Mouse (Mus musculus) kidney, adult 18-20 months (tissue): ENCODE measurements around the gene Churc1.

ENCODE experiments used
- DNase-seq: peaks from one replicate; pipeline ENCODE4 v3.0.0; 2021

Churc1 gene

DNA sequence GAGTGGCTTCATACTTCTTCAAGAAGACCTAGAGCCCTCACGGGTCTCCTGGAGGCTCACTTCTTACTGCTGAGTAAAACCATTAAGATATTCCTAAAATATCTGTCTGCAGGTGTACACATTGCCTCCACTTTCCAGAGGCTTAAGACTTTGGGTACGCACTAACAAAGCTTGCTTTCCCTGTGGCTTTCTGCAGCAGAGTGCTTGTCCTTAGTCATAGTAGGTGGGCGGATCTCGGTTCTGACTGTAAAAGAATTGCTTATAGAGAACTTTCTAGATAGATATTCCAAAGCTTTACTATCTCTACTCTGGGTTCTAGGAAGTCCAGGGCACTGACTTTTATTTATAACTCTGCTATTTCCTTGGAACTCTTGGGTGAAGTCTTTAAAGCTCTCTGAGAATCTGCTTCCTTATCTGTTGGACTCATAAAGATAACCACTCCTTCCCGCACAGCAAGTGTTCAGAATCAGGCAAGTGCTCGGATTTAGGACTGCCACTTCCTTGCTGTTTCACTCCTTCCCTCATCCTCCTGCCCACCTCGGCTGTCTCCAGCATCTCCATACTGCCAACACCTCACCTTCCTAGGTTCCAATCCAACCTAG, 31.7 kb downstream of the Churc1 start:
- DNase-seq, result no peak

DNA sequence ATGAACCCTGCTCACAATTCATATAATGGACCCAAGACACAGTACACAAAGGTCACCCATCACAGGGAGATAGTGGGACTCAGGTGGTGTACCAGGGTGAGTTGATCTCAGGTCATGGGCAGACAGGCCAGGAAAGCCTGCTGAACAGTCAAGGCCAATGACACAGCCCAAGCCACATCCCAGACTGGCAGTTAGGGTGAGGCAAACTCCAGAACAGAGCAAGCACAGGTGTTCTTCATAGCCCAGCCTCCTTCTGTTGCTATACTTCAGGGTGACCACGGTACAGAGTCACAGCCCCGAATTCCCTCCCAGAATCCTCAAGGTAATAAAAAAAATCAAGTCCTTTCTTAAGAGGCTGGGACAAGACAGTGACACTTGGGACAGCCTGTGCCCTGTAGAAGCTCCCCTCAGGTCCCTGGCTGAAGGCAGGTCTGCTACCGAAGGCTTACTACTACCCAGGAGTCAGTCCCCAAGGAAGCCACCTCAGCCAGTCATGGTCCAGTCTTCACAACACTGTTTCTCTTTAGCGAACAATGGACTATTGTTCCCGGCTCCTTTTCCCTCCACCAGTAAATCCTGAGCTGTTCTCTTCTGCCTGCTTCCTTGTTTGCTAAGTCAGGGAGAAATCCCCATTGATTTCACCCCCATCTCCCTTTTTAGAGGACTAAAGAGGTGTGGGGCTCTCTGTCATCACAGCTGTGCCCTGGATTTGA, 32.8 kb downstream of the Churc1 start:
- no peak for DNase-seq

DNA sequence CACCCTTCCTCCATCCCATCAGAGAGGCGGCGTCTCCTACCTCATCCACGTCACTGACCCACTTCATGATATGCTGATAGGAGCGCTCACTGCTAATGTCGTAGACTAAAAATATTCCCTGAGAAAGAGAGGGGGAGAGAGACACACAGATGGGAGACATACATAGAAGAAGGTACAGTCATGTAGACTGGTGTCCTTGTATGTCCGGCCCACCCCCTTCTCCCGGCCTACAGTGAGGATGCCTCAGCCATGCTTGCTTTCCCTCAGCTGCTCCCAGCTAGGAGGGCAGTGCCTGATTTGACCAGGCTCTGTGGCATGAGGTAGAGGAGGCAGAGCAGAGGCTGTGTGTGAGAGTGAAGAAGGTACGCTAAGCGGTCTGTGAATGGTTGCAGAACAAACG, 37.7 kb downstream of the Churc1 start:
- no peak for DNase-seq

DNA sequence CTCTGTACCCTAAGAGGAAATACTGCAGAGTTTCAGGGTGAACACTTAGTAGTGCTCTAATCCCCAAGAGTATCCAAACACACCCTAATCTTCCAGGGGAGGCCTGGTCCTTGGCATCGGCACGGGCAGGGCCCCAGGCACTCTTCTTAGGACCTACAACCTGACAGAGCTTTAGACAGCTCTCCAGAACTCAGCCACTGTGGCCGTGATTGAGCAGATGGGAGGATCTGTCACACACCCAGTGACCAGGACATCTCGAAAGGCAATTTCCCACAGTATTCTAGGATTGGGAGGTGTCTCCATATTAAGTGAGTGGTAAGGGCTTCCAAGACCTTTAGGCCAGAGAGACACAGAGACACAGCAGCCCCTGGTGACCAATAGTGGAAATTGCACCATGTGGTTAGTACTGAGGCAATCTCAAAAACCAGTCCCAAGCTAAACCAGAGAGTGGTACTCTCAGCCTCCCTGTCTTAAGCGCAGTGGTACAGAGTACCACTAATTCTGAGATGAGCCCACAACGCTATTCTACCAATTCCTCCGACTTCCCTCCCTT, 38.4 kb downstream of the Churc1 start:
- DNase-seq, result peak; percentile 66

DNA sequence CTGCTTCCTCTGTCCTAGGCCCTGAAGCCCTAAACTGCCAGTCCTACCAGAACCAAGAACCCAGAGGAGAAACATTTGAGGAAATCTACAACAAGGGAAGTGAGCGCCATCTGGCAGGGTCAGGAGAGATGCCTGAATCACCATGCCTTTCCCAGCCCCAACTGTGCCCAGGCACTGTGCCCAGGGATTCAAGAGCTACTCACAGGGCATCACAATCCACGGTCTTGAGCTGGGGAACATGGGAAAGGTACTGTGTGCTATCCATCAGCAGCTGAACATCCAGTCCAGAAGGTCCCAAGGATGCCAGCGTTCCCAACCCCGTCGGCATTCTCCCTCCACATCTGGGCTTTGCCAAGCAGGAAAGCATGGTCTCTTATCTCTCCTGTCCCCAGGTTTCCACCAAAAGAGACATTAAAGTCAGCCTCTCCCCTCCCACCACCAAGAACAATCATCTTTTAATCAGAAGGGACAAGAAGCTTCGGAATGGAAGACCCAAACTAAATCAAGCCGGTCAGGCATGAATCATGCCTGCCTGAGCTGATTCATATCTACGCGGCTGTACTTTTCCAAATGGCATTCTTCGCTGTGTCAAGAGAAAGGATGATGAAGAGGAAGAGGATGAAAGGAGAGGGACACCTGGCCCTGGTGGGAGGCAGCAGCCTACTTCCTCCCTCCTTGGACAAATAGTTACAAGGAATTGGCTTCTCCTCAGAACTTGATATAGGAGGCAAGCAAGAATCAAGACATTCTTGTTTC, 39.9 kb downstream of the Churc1 start:
- no peak for DNase-seq

DNA sequence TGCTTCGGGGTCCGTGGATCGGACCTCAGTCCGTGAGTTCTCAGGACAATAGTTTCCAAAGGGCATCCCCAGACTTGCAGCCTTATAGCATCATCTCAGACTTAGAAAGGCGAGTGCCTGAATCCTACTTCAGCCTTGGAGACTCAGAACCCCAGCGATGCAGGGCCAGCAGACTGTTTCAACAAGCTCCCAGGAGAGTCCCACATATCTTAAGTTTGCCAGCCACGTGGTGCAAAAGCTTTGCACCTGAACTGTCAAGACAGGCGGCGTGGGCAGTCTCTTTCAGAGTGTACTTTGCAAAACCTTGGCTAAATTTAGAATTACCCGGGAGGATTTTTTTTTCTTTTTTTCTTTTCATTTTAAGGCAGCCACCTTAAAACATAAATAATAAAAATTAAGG, 42.5 kb downstream of the Churc1 start:
- DNase-seq, result no peak

DNA sequence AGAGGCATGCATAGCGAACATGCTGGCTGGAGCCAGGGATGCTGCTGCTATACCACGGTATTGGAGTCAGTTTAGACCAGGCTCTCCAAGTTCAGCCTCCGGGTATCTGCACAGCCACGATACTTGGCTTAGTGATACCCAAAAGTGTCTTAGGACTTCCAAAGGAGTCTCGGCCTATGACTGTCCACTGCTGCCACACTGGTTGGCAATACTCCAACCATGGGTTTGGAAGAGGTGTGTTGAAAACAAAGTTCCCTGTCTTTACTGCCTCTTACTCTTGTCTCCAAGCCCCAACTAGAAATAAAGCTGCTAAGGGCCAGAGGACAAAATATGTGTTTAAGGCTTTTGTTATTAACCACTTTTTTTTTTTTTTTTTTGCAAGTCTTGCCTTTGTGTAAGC, 45.2 kb downstream of the Churc1 start:
- DNase-seq, result no peak

DNA sequence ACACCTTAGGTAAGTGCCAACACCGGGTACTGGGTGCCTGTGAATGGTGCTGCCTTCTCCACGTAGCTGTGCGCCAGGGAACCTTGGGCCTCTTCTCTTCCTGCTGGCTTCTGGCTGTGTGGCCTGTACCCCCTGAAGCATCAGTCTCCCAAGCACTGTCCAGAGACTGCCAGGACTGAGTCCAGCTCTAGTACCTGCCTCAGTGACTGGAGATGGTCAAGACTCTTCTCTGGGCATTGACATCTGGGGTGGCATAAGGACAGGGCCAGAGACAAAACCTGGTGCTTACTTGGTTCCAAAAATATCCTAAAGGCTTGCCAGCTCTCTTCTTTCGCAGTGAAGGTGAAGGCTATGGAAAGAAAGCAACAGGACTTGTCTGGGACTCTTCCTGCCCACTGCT, 45.7 kb downstream of the Churc1 start:
- DNase-seq, result no peak

DNA sequence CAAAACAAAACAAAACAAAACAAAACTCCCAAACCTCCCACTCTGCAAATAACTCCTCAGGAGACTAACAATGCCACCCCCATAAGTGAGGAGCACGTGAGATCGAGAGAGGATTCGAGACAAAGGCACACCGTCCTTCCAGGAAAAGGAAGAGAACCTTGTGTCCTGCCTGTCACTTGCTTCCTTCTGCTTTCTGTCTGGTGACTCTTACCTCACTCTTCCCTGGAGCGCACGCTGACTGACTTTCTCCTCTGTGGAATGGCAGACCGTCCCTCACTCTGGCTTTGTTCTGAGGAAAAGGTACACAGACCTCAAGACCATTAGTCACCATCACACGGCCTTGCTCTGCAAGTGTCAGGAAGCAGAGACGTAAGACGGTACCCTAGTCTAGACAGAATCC, 48.2 kb downstream of the Churc1 start:
- no peak for DNase-seq

DNA sequence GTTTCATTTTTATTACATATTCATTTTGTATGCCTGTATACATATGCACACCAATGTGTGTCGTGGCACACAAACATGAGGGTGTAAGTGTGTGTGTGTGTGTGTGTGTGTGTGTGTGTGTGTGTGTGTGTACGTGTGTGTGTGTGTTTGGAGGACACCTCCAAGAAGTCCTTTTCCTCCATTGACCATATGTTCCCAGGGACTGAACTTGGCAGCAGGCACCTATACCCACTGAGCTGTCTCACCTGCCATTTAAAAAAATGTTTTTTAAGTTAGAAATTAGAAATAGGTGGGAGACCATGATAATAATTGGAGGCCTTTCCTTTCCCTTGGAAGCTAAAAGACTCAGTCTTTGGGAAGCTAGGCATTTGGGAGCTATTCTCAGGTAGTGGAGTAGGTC, 48.8 kb downstream of the Churc1 start:
- DNase-seq, result no peak

DNA sequence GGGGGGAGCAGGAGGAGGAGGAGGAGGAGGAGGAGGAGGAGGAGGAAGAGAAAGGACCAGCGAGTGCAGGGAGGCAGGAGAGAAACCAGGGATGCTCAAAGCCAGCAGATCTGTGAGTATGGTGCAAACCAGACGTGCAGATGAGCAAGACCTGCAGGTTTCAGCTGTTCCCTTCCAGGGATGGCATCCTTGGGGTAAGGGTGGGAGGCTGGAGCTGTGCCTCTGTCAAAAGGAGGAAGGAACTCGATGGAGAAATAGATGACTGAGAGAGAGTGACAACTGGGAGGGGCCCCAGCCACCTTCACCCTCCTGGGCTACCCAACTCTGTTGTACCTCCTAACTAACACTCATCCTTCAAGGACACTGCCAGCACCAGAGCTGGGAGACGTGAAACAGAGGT, 51.4 kb downstream of the Churc1 start:
- no peak for DNase-seq

DNA sequence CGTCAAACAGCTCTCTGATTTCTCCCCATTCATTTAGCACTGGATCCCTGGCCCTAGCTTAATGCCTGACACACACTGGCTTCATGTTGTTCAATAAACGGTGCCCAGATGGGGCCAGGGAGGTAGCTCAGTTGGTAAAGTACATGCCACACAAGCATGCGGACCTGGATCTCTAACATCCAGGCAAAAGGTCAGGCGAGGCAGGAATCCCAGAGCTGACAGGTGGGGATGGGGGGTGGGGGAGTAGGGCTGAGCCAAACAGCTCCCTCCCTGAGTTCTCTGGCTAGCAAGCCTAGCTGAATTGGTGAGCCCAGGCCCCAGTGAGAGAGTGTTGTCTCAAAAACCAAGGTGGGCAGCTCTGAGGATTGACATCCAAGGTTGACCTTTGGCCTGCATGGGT, 51.8 kb downstream of the Churc1 start:
- DNase-seq, result no peak

DNA sequence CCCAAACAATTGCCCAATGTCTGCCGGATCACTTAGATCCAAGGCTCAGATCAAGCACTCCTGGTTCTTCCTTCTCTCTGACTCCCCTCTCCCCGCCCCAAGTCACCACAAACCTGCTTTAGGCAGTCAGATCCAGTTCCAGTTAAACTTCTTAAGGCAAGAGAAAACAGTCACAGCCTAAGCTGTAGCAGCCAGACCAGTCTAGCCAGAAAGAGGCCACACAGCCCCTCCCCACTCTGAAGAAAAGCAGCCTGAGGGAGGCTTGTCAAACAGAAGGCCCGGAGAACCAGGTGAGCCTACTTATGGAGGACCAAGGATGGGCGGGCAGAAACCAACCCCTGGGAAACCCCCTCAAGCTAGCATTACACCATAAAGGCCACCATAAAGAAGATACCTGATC, 52.8 kb downstream of the Churc1 start:
- peak; percentile 58 for DNase-seq

DNA sequence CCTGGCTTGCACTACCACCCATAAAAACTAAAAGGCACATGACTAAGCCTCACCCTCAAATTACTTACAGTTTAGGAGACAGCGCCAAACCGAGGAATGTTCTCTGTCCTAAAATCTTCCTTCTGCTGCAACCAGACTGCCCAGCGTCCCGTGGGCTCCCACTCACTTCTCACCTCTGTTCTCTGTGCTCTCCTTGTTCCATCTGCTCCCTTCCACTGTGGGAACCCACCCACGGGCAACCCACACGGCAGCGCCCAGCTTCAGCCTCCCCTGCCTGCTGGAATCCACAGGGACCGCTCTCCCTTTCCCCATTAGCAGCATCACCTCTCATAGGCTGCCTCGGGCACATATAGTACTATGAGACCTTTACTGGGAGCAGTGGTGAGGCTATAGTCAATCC, 53.6 kb downstream of the Churc1 start:
- DNase-seq, result no peak

DNA sequence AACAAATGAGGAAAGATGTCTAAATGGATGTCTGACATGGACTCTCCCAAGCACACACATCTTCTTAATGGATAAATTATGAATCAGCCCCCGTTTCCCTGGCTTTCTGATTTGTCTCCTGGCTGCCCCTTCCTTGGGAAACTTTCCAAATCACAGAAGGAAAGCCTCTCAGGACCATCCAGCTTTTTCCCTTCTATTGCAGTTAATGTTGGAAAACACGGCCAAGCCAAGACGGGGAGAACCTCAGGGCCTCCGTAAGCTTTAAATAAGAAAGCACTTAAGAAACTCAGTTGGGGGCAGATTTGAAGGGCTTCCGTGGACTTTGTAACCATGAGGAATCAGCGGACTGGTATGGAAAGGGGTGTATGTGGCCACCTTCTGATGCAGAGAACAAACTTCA, 54.5 kb downstream of the Churc1 start:
- DNase-seq, result no peak

DNA sequence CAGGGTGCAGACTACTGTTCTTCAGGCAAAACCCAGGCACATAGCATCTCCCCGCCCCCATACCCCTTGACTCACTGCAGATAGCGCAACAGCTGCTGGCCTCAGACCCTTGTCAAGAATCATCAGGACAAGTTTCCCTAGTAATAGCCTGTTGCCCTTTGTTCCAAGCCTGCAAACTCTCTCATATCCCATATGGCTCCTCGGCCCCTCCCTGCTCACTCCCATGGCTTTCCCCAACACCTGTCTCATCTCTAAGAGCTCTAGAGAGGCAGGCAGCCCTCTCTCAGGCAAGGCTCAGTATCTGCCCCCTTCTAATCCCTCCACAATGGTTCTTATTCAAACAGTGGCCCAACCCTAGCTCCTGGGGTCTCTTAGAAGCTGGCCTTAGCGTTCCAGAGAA, 55.3 kb downstream of the Churc1 start:
- DNase-seq, result no peak

DNA sequence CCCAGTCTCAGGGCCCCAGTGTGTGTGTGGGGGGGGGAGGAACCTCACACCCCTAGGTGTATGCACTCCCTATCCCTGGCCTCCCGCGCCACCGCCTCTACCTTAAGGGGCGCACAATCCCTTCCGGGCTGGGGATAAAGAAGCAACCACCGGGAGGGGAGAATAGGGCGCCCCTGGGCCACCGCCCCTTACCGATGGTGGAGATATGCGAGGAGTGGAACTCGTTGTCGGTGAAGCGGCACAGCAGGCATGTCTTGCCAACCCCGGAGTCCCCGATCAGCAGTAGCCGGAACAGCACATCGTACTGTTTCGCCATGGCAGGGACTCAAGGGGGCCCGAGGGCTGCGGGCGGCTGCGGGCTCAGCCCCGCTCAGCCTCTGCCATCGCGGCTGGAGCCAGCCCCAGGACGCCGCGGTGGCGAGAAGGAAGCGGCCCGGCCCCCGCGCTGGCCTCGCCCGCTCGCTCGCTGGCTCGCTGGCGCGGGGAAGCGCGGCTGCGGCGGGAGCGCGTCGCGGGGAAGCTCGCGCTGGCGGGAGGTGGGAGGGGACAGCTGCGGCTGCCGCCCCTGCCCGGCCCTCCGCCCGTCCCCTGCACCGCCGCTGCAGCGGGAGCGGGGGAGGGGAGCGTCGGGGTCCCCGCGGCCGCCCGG, 56.8 kb downstream of the Churc1 start:
- DNase-seq, result peak; percentile 27

DNA sequence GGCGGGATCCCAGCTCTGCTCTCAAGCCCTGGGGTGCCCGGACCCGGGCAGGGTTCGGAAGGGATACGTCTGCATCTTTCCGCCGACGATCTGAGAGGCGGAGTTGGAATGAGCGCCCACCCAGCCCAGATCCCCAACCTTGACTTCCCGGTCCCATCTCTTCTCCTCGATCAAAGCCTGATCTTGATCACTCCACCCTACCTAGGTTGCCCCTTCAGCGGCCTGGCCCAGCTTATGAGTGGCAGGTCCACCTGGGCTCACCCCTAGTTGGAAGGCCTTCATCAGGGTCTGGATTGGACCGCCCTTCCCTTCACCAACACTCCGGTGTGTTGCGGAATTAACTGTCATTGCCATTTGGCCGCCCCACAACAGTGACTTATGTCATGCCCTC, 57.3 kb downstream of the Churc1 start, which contains the start of gene Rab15:
Rab15 (minus strand) TSS at position 258 of the 391 bp plus-strand sequence.
- no peak for DNase-seq

DNA sequence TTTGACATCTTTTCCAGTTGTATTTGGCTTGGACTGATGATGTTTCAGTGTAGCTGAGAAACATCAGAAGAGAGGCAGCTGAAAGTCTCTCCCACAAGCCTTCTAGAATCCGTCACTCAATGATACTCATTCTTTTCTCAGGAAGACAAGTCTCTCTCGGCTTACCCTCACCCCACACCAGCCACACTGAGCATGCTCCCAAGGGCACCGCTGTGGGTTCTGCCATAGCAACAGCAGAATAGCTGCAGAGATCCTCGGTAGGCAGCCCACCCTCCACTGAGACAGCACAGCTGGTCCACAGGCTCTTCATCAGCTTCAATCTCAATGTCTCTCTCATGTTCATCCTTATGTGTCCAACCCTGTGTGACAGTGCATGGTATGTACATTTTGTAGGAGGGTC, 59.9 kb downstream of the Churc1 start:
- no peak for DNase-seq

DNA sequence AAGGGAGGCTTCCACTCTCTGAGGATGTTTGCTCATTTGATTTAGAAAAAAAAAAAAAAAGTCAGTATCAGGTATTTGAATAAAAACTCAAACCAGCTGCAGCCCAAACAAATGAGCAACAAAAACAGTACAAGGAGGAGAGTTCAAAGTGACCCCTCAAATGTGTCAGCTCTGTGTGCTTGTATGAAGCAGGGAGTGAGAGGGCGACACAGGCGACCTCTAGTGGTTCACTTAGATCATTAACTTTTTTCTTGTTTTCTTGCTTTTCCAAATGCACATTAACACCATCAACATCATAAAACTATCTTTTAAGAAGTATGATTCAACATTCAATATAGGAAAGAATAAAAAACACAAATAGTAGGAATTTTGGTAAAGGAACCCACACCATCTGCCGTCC, 67.4 kb downstream of the Churc1 start:
- DNase-seq, result peak; percentile 13
